Mouse (Mus musculus) limb, embryonic 13.5 days (tissue): ENCODE data around the gene 4931417E11Rik. TPM values are rescaled to one million over a fixed set of nuclear protein-coding genes. Genes with fewer than 3 reads are reported as not detected.

Source experiments
- polyA plus RNA-seq: library from polyadenylated mRNA; unstranded; fragments of >200 nt; fragmentation: Nextera tagmentation; extraction: Ambion mirVana; gene quantifications from 2 replicates; pipeline ENCODE4 v1.2.1, GENCODE M21; 2015

The 4931417E11Rik gene
- polyA plus RNA-seq, 1 experiment from 2014 or later, result not detected

Other genes starting within 250 kb of the 4931417E11Rik start
- 0.01 and 0.03 TPM in 2 replicates for gene Dnah6, start 248.0 kb downstream of the 4931417E11Rik start, polyA plus RNA-seq
- 149 and 157 TPM in 2 replicates for gene Suclg1, start 221.3 kb downstream of the 4931417E11Rik start, polyA plus RNA-seq